Mouse (Mus musculus) limb, embryonic 10.5 days (tissue): ENCODE data around the gene Zdhhc14. TPM values are rescaled to one million over a fixed set of nuclear protein-coding genes. Genes with fewer than 3 reads are reported as not detected.

Source experiments
- DNase-seq: peaks from one replicate; pipeline ENCODE4 v3.0.0-alpha.2; 2017; ENCODE audit warnings: low spot score
- H3K27ac ChIP-seq: fragments of 300-500 bp; sonication (generic); 2 replicates; pipeline ENCODE4 v1.5.1; 2016; ENCODE audit warnings: mild to moderate bottlenecking
- H3K27me3 ChIP-seq: fragments of 300-500 bp; sonication (generic); 2 replicates; pipeline ENCODE4 v1.6.1; 2016; ENCODE audit warnings: low read depth, mild to moderate bottlenecking; ENCODE audit not compliant: poor library complexity, severe bottlenecking
- H3K36me3 ChIP-seq: fragments of 300-500 bp; sonication (generic); 2 replicates; pipeline ENCODE4 v1.6.1; 2016; ENCODE audit warnings: mild to moderate bottlenecking, moderate library complexity
- H3K4me1 ChIP-seq: fragments of 300-500 bp; sonication (generic); 2 replicates; pipeline ENCODE4 v1.6.1; 2016
- H3K4me3 ChIP-seq: fragments of 300-500 bp; sonication (generic); 2 replicates; pipeline ENCODE4 v1.5.1; 2016; ENCODE audit warnings: mild to moderate bottlenecking, moderate library complexity
- H3K9me3 ChIP-seq: fragments of 300-500 bp; sonication (generic); replicated peaks from 2 replicates; pipeline ENCODE4 v1.6.1; 2016; ENCODE audit warnings: mild to moderate bottlenecking
- WGBS: fragments of 180-500 bp; shearing (Covaris S2); methylation state at CpG from one replicate; pipeline ENCODE4 v1.1.7; 2016; 5-methylcytosine and 5-hydroxymethylcytosine counted together
- polyA plus RNA-seq: library from polyadenylated mRNA; unstranded; fragments of >200 nt; fragmentation: Nextera tagmentation; extraction: Ambion mirVana; gene quantifications from 2 replicates; pipeline ENCODE4 v1.2.1, GENCODE M21; 2016

The Zdhhc14 gene
- polyA plus RNA-seq, 1 experiment from 2014 or later, result 0.66 TPM

- no peaks in the 10 kb centered on the region for H3K9me3 ChIP-seq
- 91% methylated on average over 6 of the region's 6 CpGs for WGBS
- H3K27ac ChIP-seq, result no peak overlapping the region
- no peak for DNase-seq
- H3K4me1 ChIP-seq, result no peaks in the 10 kb centered on the region
- H3K4me3 ChIP-seq, result no peak overlapping the region
- H3K36me3 ChIP-seq, result no peaks in the 10 kb centered on the region
- H3K27me3 ChIP-seq, result no peaks in the 10 kb centered on the region
Observed at GRCm38 (mm10) chr17:5511724-5512123, 19.4 kb downstream of the Zdhhc14 start.

- H3K9me3 ChIP-seq, result no peaks in the 10 kb centered on the region
- H3K27ac ChIP-seq, result no peak overlapping the region
- H3K27me3 ChIP-seq, result no peaks in the 10 kb centered on the region
- H3K36me3 ChIP-seq, result no peaks in the 10 kb centered on the region
- no peak overlapping the region for H3K4me3 ChIP-seq
- H3K4me1 ChIP-seq, result 0 out of 2 replicates have a peak, but pooled peaks cover 3% of the 10 kb centered on the region
- 90% methylated on average over 10 of the region's 10 CpGs for WGBS
- DNase-seq, result no peak
Observed at GRCm38 (mm10) chr17:5519466-5519865, 27.1 kb downstream of the Zdhhc14 start.

DNA sequence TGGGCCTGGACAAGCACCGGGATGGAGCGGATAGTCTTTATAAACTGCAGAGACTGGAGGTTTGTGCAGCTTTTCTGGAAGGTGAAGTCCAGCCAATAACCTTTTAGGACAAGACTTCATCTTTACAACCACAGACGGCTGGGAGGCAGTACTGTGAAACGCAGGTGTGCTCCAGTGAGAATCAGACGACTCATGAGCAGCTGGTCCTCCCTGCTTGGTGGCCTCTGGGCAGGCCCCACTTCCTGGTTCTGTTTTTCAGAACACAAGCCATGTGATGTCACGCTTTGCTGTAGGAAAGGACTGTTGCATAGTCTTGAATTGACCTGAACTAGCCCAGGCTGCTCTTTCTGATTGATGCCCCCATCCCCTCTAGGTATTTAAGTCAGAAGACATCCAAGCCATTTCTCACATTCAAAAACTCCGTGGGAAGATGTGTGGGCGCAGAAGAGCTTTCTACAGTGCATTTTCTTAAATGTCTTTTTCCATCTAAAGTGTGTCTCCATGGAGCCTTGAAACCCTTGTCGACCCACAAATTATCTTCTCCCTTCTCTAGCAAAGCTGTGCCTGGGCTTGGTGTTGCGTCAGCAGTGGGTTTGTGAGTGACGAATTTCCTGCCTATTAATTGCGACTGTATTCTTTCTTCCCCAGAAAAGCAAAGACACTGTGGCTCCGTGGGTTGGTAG lies 27.7 kb downstream of the Zdhhc14 start:
- no peak overlapping the region for H3K4me3 ChIP-seq
- 86% methylated on average over 13 of the region's 13 CpGs for WGBS
- H3K27me3 ChIP-seq, result no peaks in the 10 kb centered on the region
- no peaks in the 10 kb centered on the region for H3K36me3 ChIP-seq
- no peaks in the 10 kb centered on the region for H3K9me3 ChIP-seq
- no peak overlapping the region for H3K27ac ChIP-seq
- H3K4me1 ChIP-seq, result 0 out of 2 replicates have a peak, but pooled peaks cover 3% of the 10 kb centered on the region
- DNase-seq, result no peak

GRCm38 (mm10) chr17:5521532-5521931 lies 29.2 kb downstream of the Zdhhc14 start:
- Histone ChIP-seq H3K9me3 (no peaks in the 10 kb centered on the region), H3K27me3 (no peaks in the 10 kb centered on the region), H3K36me3 (no peaks in the 10 kb centered on the region), H3K4me1 (0 out of 2 replicates have a peak, but pooled peaks cover 3% of the 10 kb centered on the region), H3K27ac (no peak overlapping the region), H3K4me3 (no peak overlapping the region)
- DNase-seq, result no peak
- WGBS, result 78% methylated on average over 1 of the region's 1 CpGs

- no peak for DNase-seq
- H3K4me3 ChIP-seq, result no peak overlapping the region
- H3K36me3 ChIP-seq, result no peaks in the 10 kb centered on the region
- no peaks in the 10 kb centered on the region for H3K9me3 ChIP-seq
- H3K27me3 ChIP-seq, result no peaks in the 10 kb centered on the region
- WGBS, result 88% methylated on average over 6 of the region's 6 CpGs
- peaks cover 3% of the 10 kb centered on the region; the same call in 1 of the 2 replicates for H3K4me1 ChIP-seq
- no peak overlapping the region for H3K27ac ChIP-seq
Observed at GRCm38 (mm10) chr17:5529552-5529951, 37.2 kb downstream of the Zdhhc14 start.

- Histone ChIP-seq H3K27me3 (no peaks in the 10 kb centered on the region), H3K9me3 (no peaks in the 10 kb centered on the region), H3K4me3 (no peak overlapping the region), H3K36me3 (no peaks in the 10 kb centered on the region), H3K27ac (no peak overlapping the region), H3K4me1 (peaks cover 7% of the 10 kb centered on the region)
- 37% methylated on average over 5 of the region's 5 CpGs for WGBS
- no peak for DNase-seq
Observed at GRCm38 (mm10) chr17:5532816-5533215, 40.5 kb downstream of the Zdhhc14 start.

DNA sequence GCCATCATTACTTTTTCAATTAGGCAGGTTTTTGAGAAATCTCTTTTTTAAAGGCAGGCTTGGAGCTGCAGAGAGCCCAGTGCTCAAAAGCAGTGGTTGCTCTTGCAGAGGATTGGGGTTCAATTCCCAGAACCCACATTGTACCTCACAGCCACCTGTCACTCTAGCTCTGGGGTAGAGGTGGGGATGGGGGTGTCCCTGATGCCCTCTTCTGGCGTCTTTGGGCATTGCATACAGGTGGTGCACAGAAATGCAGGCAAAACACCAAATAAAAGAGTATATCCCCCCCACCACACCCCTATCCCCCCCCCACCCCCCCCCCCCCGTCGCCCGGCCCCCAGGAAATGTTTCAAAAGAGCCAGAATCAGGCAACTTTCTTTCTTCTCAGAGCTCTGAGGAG lies 43.0 kb downstream of the Zdhhc14 start:
- H3K4me1 ChIP-seq, result peaks cover 7% of the 10 kb centered on the region
- no peaks in the 10 kb centered on the region for H3K27me3 ChIP-seq
- no peaks in the 10 kb centered on the region for H3K36me3 ChIP-seq
- 37% methylated on average over 4 of the region's 4 CpGs for WGBS
- H3K27ac ChIP-seq, result no peak overlapping the region
- H3K4me3 ChIP-seq, result no peak overlapping the region
- H3K9me3 ChIP-seq, result no peaks in the 10 kb centered on the region
- no peak for DNase-seq

DNA sequence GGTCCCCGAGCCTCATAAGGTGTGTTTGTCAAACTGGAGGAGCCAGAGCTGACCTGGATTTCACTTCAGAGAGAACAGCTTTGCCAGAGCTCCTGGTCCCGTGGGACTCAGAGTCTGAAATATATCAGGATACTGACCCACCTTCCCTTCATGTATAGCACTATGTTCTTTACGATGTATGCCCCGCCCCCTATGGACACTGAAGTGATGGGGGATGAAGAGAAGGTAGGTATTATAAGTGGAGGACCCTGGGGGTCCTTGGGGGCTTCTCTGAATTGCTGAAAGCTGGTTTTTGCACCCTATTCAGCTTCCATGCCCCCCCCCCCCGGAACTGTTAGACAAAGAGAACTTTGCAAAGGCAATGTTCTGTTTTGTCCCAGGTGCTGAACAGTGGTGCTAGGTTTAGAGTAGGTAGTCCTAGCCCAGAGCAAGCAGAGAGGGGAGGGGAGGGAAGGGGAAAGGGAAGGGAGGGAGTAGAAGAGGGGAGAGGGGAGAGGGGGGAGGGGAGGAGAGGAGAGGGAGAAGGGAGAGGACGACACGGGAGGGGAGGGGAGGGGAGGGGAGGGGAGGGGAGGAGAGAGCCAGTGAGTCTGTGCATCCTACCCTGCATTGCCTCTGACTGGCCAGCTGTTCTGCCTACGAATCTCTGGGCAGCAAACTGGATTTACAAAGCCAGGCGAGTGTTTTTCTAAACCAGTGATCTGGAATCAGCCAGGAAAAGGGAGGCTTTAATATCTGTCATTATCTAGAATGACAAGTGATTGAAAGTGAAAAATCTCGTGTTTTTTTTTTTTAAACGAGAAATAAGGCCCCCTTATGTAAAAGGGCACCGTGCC lies 44.1 kb downstream of the Zdhhc14 start:
- peaks cover 7% of the 10 kb centered on the region for H3K4me1 ChIP-seq
- DNase-seq, result no peak
- 79% methylated on average over 10 of the region's 12 CpGs for WGBS
- H3K36me3 ChIP-seq, result no peaks in the 10 kb centered on the region
- no peaks in the 10 kb centered on the region for H3K27me3 ChIP-seq
- H3K9me3 ChIP-seq, result no peaks in the 10 kb centered on the region
- no peak overlapping the region for H3K27ac ChIP-seq
- H3K4me3 ChIP-seq, result no peak overlapping the region

DNA sequence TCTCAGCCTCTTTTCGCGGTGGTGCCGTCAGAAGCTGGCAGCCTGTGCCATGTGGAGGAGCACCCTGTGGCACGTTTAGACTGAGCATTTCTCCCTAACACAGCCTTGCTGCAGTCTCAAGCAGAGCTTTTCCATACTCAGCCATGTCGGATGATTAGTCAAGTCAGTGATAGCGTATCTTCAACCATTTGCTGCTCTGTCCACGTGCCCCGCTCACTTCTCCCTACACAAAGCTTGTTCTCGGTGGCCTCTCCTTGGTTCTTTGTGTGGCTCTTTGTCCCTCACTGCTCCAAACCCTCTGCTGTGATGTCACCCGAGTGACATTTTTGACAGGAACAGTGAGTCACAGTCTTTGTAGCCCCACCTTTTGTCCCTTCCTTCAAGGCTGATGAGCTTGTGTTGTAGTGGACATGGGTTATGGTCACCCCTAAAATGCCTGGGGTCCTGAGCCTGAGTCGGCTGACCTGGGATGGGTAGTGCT lies 44.8 kb downstream of the Zdhhc14 start:
- DNase-seq, result no peak
- Histone ChIP-seq H3K4me1 (peaks cover 7% of the 10 kb centered on the region), H3K36me3 (no peaks in the 10 kb centered on the region), H3K4me3 (no peak overlapping the region), H3K27ac (no peak overlapping the region), H3K27me3 (no peaks in the 10 kb centered on the region), H3K9me3 (no peaks in the 10 kb centered on the region)
- 68% methylated on average over 11 of the region's 11 CpGs for WGBS

DNA sequence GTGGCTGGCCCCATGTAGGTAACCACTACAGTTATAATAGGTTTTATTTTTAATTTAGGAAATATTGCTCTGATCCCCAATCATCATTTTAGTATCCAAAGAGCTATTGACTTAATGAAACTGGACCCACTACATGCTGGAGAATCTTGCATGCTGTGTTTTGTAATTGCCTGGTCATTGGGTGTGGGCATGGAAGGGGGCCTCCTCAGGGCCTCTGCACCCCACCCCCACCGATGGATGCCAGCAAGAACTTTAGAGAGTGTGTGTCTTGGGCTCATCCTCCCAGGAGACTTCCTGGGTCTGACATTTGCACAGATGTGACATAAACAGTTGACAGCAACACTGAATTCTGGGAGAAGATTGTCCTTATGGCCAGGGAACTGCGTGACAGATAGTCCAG lies 49.8 kb downstream of the Zdhhc14 start:
- no peaks in the 10 kb centered on the region for H3K4me1 ChIP-seq
- 85% methylated on average over 2 of the region's 2 CpGs for WGBS
- no peaks in the 10 kb centered on the region for H3K36me3 ChIP-seq
- no peak overlapping the region for H3K27ac ChIP-seq
- DNase-seq, result no peak
- H3K27me3 ChIP-seq, result no peaks in the 10 kb centered on the region
- H3K9me3 ChIP-seq, result no peaks in the 10 kb centered on the region
- no peak overlapping the region for H3K4me3 ChIP-seq

- H3K4me1 ChIP-seq, result no peaks in the 10 kb centered on the region
- H3K9me3 ChIP-seq, result no peaks in the 10 kb centered on the region
- H3K36me3 ChIP-seq, result no peaks in the 10 kb centered on the region
- no peak for DNase-seq
- no peak overlapping the region for H3K27ac ChIP-seq
- no peaks in the 10 kb centered on the region for H3K27me3 ChIP-seq
- no peak overlapping the region for H3K4me3 ChIP-seq
- WGBS, result 78% methylated on average over 5 of the region's 5 CpGs
Observed at GRCm38 (mm10) chr17:5544065-5544464, 51.7 kb downstream of the Zdhhc14 start.

GRCm38 (mm10) chr17:5545065-5545464 lies 52.7 kb downstream of the Zdhhc14 start:
- Histone ChIP-seq H3K4me3 (no peak overlapping the region), H3K36me3 (no peaks in the 10 kb centered on the region), H3K27me3 (no peaks in the 10 kb centered on the region), H3K4me1 (no peaks in the 10 kb centered on the region), H3K27ac (no peak overlapping the region), H3K9me3 (no peaks in the 10 kb centered on the region)
- 96% methylated on average over 2 of the region's 2 CpGs for WGBS
- no peak for DNase-seq

DNA sequence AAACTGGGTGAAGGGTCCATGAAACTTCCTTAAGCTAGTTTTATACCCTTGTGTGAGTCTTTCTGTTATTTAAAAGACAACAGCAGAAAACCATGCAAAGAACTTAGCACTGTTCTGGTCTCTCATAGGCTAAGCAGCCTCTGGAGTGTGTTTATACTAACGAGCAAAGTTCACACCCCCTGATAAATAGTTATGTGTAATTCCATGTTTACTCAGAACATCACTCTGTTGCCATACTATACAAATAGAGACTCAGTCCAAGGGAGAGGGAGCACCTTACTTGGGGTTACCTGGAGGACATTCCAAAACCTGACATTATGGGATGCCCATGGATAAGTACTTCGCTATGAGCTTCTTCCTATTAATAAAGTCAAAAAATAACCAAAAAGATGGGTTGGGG lies 56.2 kb downstream of the Zdhhc14 start:
- WGBS, result 93% methylated on average over 2 of the region's 2 CpGs
- Histone ChIP-seq H3K9me3 (no peaks in the 10 kb centered on the region), H3K4me1 (no peaks in the 10 kb centered on the region), H3K27me3 (no peaks in the 10 kb centered on the region), H3K4me3 (no peak overlapping the region), H3K27ac (no peak overlapping the region), H3K36me3 (no peaks in the 10 kb centered on the region)
- no peak for DNase-seq
